Mouse (Mus musculus): ENCODE measurements at regions not wholly inside any gene's neighbourhood (a gene's known extent, or its start where the extent isn't known, plus 50 kb on each side); places are given as distances from the start of the nearest gene placed in this dataset.

GRCm38 (mm10) chr15:27207446-27207845 lies 259.0 kb upstream of the Ank start:
- dilution Hi-C loops (cut with MboI; ENCODE audit: extremely low pct_ligation_motif_present, extremely low pct_unique_long_range_greater_than_20kb, low sequenced_read_pairs): no loop called here
- in situ Hi-C loops (cut with MboI; ENCODE audit: low pct_ligation_motif_present, low pct_unique_long_range_greater_than_20kb, low sequenced_read_pairs): no loop called here
- DNase-seq (ENCODE audit: extremely low read depth): no peak
- H3K27ac ChIP-seq (ENCODE audit: insufficient read depth, low read depth): no peak overlapping the region
- TF ChIP-seq MAX (IDR thresholded peaks at IDR 0.05; ENCODE audit: low read length): no peak
- TF ChIP-seq E2F4 (IDR thresholded peaks at IDR 0.05; ENCODE audit: insufficient replicate concordance, low read depth, low read length): no peak
- TF ChIP-seq KAT2A (IDR thresholded peaks at IDR 0.05; ENCODE audit: insufficient replicate concordance, low read length): no peak
- no peak for TF ChIP-seq ZC3H11A (IDR thresholded peaks at IDR 0.05; ENCODE audit: low read depth, low read length)
- no peak for TF ChIP-seq POLR2A (IDR thresholded peaks at IDR 0.05; ENCODE audit: low read depth, low read length)
- TF ChIP-seq MAZ (IDR thresholded peaks at IDR 0.05; ENCODE audit: low read depth, low read length): no peak
- no peak for TF ChIP-seq BHLHE40 (IDR thresholded peaks at IDR 0.05; ENCODE audit: low read depth, low read length)
- TF ChIP-seq NRF1 (IDR thresholded peaks at IDR 0.05; ENCODE audit: low read depth, low read length): no peak
- no peak for TF ChIP-seq CHD1 (IDR thresholded peaks at IDR 0.05; ENCODE audit: low read depth, low read length)
- TF ChIP-seq NELFE (IDR thresholded peaks at IDR 0.05; ENCODE audit: low read depth, low read length): no peak
- no peak for TF ChIP-seq JUN (IDR thresholded peaks at IDR 0.05; ENCODE audit: insufficient read depth, low read depth, low read length)
- no peak for TF ChIP-seq SMC3 (IDR thresholded peaks at IDR 0.05; ENCODE audit: low read depth, low read length)
- TF ChIP-seq ETS1 (conservative IDR thresholded peaks at IDR 0.05; ENCODE audit: low read depth, low read length): no peak
- TF ChIP-seq JUND (conservative IDR thresholded peaks at IDR 0.05; ENCODE audit: low read depth, low read length): no peak
- TF ChIP-seq CTCF (conservative IDR thresholded peaks at IDR 0.05 in 1 of 2, IDR thresholded peaks at IDR 0.05 in 1 of 2; ENCODE audit: low read depth in 2 of 2, low read length in 2 of 2): no peak
- no peak for TF ChIP-seq SIN3A (IDR thresholded peaks at IDR 0.05; ENCODE audit: low read length)
- TF ChIP-seq RAD21 (IDR thresholded peaks at IDR 0.05; ENCODE audit: low read depth, low read length): no peak
- no peak for TF ChIP-seq TBP (conservative IDR thresholded peaks at IDR 0.05; ENCODE audit: low read depth, low read length)
- no peak overlapping the region for H3K4me2 ChIP-seq (ENCODE audit: insufficient read depth, low read depth, poor library complexity, severe bottlenecking)
- no peaks in the 10 kb centered on the region for H3K27me3 ChIP-seq (replicated peaks)
- no peaks in the 10 kb centered on the region for H3K79me2 ChIP-seq (replicated peaks; ENCODE audit: control insufficient read depth, extremely low read depth, insufficient read depth, poor library complexity, severe bottlenecking)
- H3K36me3 ChIP-seq (replicated peaks in 1 of 2; ENCODE audit: control insufficient read depth in 1 of 2, insufficient read depth in 1 of 2, low read length in 1 of 2): no peaks in the 10 kb centered on the region
- no peak overlapping the region for H3K4me3 ChIP-seq (replicated peaks in 1 of 3; ENCODE audit: low read depth in 2 of 3, low read length in 2 of 3, poor library complexity in 1 of 3)
- H3K9me3 ChIP-seq (replicated peaks; ENCODE audit: low read length): no peaks in the 10 kb centered on the region
- H3K9ac ChIP-seq (ENCODE audit: insufficient read depth, low read depth): no peak overlapping the region
- H3K4me1 ChIP-seq (ENCODE audit: control insufficient read depth in 1 of 2, insufficient read depth in 2 of 2): no peaks in the 10 kb centered on the region

DNA sequence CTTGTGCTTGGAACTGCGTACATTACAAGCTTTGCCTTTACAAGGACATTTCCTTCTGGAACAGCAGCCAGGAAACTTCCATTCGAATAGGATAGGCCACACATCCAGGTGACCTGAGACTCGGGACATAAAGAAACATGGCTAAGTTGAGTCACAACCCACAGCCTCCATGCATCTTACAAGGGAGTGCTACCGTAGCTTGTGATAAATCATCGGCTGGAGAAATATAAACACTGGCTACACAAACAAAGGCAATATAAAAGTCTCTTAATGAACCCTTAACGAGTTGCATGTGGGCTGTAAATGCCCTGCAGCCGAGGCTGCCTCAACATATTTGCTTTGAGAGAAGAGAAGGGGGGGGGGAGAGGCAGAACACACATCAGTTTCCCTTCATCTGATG lies 250.1 kb upstream of the Ank start:
- no peak for DNase-seq (ENCODE audit: extremely low read depth)
- in situ Hi-C loops (cut with MboI; ENCODE audit: low pct_ligation_motif_present, low pct_unique_long_range_greater_than_20kb, low sequenced_read_pairs): no loop called here

More for the DNA sequence above, 250.1 kb upstream of the Ank start:
- dilution Hi-C loops (cut with MboI; ENCODE audit: extremely low pct_ligation_motif_present, extremely low pct_unique_long_range_greater_than_20kb, low sequenced_read_pairs): no loop called here
- Histone ChIP-seq H3K27ac (ENCODE audit: insufficient read depth, low read depth) (no peak overlapping the region), H3K36me3 (replicated peaks in 1 of 2; ENCODE audit: control insufficient read depth in 1 of 2, insufficient read depth in 1 of 2, low read length in 1 of 2) (no peaks in the 10 kb centered on the region), H3K4me3 (replicated peaks in 1 of 3; ENCODE audit: low read depth in 2 of 3, low read length in 2 of 3, poor library complexity in 1 of 3) (no peak overlapping the region), H3K4me1 (ENCODE audit: control insufficient read depth in 1 of 2, insufficient read depth in 2 of 2) (no peaks in the 10 kb centered on the region), H3K79me2 (replicated peaks; ENCODE audit: control insufficient read depth, extremely low read depth, insufficient read depth, poor library complexity, severe bottlenecking) (no peaks in the 10 kb centered on the region), H3K9me3 (replicated peaks; ENCODE audit: low read length) (no peaks in the 10 kb centered on the region), H3K4me2 (ENCODE audit: insufficient read depth, low read depth, poor library complexity, severe bottlenecking) (no peak overlapping the region), H3K9ac (ENCODE audit: insufficient read depth, low read depth) (no peak overlapping the region), H3K27me3 (replicated peaks) (no peaks in the 10 kb centered on the region)
- TF ChIP-seq POLR2AphosphoS2 (IDR thresholded peaks at IDR 0.05; ENCODE audit: low read depth, low read length): no peak
- no peak for TF ChIP-seq USF1 (IDR thresholded peaks at IDR 0.05; ENCODE audit: low read depth, low read length)
- TF ChIP-seq UBTF (IDR thresholded peaks at IDR 0.05; ENCODE audit: low read depth, low read length): no peak
- no peak for TF ChIP-seq CHD2 (IDR thresholded peaks at IDR 0.05; ENCODE audit: low read length)
- TF ChIP-seq PAX5 (IDR thresholded peaks at IDR 0.05; ENCODE audit: low read length): no peak

All from CH12.LX (cell line).